Mouse (Mus musculus) fibroblast of lung, adult 2 months (primary cell): ENCODE data around the gene Rbl1.

Source experiments
- DNase-seq: peaks from one replicate; pipeline ENCODE4 v3.0.0-alpha.2; 2011; ENCODE audit warnings: low read depth

Gene Rbl1

DNA sequence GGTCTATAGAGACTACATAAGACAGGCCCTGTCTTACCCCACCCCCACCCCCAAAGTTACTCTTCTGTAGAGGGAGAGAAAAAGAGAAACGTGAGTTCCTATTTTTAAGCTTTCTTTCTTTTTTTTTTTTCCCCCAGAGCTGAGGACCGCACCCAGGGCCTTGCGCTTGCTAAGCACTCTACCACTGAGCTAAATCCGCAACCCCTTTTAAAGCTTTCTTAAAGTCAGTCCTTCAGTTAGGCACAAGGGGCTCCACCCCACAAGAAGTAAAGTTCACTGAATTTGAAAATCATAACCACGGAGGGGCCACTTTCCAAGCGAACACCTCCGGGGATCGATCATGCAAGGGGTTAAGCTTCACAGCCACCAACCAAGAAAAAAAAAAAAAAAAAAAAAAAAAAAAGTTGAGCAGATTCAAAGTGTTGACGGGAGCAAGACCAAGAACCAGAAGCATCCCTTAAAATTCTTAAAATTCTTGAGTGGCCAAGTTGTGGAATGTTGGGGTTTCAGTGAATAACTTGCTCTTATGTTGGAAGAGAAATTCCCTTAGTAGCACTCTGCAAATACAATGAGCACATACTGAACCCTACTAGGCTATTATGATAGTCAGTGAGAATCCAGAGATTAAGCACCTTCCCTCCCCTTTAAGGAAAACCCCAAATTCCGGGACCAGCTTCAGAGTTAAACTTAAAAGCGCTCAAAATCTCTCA lies 70.4 kb downstream of the Rbl1 start:
- no peak for DNase-seq

DNA sequence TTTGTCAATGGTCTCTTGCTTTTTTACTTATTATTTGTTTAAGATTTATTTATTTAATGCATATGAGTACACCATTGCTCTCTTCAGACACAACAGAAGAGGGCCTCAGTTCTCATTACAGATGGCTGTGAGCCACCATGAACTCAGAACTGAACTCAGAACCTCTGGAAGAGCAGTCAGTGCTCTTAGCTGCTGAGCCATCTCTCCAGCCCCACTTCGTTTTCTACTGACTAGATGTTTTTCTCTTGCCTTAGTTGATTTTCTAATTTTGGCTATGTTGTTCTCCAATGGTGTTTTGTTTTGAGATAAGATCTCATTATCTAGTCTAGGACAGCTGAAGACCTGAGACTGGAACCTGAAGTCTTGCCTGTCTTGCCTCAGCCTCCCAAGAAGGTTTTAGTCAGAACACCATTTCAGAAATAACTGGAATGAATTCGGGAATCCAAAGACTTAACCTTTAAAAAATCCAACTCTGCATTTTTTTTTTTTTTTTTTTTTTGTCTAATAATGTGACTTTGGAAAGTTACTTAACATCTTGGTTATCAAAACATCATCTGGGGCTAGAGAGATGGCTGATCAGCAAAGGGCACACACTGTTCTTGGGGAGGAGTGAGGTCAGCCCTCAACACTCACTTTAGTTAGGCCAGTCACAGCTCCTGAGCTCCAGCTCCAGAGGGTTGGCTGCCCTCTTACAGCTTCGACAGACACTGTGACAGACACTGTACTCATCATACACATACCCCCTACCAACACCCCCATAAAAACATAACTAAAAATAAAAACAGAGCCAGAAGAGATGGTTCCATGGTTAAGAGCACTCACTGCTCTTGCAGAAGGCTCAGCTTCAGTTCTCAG lies 71.4 kb downstream of the Rbl1 start:
- no peak for DNase-seq

DNA sequence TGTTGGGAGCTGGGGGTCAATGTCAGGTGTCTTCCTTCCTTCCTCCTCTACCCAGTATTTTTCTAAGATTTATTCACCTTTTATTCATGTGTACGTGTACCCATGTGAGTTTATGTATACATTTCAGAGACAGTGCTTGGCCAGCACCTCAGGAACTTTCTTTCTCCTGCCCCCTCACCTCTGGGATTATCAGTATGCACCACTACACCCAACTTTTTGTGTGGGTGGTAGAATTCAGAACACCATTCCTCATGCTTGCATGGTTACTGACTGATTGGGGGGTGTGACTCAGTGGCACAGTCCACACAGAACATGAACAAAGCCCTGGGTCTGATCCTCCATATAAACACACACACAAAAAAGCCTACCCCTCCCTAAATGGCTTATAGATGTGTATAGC lies 72.2 kb downstream of the Rbl1 start:
- no peak for DNase-seq

DNA sequence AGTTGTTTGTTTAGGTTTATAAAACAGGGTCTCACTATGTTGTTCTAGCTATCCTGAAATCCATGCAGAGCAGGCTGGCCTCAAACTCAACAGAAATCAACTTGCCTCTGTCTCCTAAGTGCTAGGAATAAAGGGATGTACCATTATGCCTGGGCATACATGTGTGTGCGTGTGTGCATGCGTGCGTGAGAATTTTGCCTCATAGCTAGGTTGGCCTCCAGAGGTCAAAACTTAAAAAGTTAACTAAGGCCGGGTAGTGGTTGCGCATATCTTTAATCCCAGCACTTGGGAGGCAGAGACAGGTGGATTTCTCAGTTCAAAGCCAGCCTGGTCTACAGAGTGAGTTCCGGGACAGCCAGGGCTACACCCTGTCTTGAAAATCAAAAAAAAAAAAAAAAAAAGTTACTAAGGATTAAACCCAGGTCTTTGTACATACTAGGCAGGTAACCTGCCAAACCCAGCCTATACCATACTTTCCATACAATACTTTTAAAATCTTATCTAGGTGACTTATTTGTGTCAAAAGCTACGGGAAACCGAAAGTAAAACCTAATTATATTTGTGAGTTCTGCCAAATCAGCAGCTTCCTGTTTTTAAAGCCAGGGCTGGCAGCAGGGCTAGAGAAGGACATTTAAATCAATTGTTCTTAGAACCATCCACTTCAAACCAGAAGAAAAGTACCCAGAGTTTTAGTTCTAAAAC lies 73.4 kb downstream of the Rbl1 start:
- peak; percentile 33 for DNase-seq

DNA sequence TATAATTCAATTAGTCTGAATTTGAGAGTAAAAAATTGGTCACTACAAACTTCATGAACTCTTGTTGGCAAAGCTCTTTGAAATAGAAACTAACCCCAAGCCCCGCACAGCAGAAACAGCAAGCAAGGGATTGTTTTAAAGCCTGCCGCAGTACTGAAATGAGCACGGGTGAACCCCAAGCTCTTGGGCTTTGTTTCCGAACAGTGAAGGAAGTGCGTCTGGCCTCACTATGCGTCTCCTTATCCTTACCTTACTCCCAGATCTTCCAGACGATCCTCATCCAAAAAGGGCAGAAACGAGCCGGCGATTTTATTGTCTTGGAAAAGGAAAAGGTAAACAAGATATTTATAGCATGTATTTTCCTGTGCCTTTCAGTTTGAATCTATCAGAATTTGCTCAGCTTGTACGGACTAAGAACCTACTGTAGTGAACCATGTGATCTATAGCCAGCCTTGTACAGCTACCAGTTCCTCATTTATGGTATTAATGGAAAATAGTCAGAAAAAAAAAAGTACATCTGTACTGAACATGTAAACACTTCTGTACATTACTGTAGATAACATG lies 74.7 kb downstream of the Rbl1 start:
- DNase-seq = no peak

DNA sequence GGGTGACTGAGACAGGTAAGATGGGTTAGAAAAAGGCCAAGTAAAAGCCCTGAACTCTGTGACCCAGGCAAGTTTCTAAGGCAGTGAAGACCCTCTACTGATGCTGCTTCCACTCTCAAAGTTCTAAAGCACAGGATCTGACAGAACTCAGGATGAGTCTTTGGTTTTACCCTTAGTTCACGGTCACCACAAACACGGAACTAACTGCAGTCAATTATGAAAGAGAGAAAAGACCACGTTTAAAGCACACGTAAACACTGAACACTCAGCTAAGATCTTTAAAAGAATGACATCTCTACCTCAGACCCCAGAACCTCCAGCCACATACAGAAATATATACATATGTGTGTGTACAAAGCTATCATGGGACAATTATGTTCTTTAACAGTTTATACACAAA lies 75.2 kb downstream of the Rbl1 start:
- DNase-seq = no peak

DNA sequence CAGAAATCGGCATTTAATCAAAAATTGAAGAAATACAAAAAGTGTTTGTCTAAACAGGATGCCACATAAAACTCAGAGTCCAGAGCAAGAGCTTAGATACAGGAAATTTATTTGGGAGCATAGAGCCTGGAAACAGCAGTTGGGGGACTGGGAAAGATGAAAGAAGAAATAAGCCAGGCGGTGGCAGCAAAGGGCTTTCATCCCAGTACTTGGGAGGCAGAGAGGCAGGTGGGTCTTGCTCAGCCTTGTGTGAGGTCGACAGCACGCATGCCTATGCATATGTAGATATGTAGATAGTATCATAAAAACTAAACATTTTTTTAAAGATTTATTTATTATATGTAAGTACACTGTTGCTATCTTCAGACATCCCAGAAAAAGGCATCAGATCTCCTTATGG lies 76.3 kb downstream of the Rbl1 start:
- no peak for DNase-seq

DNA sequence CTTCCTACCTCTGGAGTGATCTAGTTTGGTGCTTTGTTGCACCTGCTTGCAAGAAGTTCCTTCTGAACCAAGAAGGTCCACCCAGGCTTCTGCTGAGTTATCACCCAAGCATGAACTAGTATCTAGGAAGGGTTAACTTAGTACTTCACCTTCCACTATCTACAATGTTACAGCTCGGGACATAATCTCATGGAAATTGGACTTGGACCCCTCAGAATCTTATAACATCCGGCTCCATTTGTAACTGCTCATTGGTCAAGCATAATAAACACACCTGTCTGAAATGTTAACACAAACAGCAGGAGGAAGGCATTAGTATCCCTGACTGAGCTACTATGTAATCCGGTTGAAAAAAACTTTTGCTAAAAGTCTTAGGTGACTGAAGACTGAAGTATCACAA lies 77.0 kb downstream of the Rbl1 start:
- no peak for DNase-seq

DNA sequence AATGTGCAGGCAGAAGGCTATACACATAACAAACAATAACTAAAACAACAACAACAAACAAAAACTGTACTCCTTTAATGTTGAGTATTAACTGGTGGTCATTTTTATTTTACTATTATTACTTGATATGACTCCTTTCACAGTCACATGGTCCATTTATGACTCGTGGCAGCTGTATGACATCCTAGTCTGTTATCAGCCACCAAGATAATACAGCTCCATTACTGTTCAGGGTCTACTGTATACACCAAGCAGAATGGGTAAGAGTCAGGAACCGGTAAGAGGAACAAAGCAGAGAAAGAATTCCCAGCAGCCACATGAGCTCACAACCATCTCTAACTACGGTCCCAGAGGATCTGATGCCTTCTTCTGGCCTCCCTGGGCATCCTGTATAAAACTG lies 79.1 kb downstream of the Rbl1 start:
- no peak for DNase-seq

DNA sequence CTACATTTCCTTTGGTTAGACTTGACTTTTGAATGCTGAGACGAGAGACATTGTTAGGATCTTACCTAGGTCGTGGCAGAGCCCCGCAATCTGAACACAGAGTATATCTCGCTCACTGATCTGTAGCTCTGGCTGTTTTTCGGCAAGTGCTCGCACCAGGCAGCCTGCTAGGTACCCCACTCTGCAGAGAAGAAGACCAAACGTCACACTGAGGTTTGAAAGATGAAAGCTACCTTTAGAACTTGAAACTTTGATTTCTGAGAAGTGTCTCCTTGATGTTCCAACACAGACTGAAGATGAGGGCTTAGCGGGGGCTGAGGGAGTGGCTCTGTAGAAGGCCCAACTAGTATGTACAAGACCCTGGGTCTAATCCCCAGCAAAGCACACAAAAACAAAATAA lies 82.6 kb downstream of the Rbl1 start:
- DNase-seq = no peak

DNA sequence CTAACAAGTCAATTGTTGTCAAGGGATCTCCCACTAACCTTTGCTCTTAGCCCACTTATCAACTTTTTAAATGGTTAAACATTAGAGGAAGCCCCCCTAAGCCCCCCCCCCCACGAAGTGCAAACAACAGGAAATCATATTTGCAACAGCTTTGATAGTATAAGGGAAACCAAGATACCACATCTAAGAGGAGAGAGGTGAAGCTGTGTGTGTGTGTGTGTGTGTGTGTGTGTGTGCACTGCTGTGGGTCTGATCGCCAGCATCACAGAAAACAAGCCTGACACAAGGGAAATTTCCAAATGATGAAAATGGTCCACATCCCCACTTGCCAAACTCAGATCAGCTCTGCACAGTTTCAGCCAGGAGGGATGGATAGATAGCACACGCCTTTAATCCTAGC lies 85.3 kb downstream of the Rbl1 start:
- no peak for DNase-seq

DNA sequence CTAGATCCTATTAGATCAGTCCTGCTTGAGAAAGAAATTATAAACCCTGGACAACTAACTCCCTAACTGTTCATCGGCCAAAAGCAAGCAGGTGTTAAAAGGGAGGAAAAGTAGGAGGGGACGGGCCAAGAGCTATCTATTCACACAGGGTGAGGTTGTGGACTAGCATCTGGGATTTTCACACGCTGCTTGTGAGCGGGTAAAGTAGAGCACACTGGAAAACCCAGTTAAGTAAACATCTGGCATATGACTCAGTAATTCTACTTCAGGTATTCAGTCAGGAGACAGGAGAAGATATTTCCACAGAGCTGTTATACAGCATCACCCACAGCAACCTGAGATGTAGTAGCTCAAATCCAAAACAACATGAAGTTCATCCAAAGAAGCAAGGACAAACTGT lies 85.8 kb downstream of the Rbl1 start:
- DNase-seq = no peak

DNA sequence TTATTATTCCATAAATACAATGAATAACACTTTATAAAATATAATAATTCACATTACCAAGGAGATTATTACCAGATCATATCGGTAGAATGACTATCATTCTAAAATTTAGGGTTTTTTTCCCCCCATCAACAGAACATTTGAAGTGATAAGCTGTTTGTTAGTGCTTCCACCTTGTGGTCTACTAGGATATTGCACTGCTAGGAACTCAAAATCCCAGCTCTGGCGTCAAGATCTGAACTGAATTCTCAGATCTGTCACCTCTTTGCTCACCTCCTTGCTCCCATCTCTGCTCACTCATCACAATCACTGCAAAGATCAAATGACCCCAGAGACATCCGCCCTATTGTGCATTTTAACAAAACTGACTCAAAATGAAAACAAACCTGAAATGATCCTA lies 87.4 kb downstream of the Rbl1 start:
- DNase-seq = peak; percentile 23

DNA sequence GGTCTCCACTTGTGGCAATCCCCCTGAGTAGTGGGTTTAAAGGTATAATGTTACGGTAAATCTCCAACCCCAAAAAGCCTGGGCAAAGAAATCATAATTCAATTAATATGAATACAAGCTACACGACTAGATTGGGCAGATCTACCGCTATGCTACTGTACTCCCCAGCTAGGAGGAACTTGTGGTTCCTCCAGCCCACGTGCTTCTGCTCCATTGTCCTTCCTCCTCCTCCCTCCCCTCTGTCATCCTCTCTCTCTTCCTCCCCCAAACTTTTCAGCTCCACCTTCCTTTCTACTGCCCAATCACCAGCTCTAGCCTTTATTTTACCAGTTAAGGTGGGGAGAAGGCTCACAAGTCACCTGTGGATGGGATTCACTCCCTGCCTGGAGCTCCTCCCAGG lies 96.1 kb downstream of the Rbl1 start:
- DNase-seq = no peak

DNA sequence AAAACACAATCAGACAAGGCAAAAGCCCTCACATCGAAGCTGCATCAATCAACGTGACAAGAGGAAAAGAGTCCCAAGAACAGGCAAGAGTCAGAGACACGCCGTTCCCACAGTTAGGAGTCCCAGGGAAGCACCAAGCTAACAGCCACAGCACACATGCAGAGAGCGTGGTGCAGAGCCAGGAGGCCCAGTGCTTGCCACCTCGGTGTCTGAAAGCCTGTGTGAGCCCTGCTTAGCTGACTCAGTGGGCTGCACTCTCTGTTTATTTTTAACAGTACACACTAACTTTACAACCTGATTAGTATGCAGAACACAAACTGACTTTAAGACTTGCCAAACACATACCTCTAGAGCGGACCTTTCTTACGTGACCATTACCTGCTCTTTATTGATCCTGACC lies 99.9 kb downstream of the Rbl1 start:
- DNase-seq = no peak

DNA sequence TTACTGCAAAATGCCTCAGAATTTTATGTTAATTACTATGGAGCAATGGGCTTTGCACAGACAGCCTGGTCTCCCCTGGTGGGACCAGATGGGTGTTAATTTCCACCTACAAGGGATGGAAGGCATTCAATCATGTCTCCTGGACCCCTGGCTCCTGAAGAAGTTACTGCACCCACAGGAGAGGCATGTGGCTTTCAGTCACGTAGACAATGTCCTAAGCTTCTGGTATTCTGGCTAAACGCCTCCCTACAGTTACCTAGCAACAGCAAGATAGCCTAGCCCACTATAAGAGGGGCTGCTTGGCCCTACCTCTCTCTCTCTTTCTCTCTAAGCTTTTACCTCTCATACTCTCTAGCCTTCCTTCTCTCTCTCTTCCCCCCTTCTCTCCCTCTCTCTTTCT lies 102.1 kb downstream of the Rbl1 start:
- DNase-seq = no peak

DNA sequence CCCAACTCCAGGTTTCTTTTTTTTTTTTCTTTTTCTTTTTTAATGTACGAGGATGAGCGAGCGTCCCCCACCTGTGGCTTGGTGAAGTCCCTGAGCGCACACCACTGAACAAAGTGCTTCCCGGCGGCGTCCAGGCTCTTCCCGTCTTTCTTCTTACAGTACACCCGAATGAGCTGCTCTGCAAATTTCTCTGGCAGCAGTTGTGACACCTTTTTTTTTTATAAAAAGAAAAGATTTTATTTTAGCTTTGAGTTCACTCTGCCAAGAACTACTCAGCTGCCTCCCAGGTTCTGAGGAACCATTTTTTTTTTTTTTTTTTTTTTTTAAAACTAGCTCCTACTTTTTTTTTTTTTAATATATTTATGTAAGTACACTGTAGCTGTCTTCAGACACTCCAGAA lies 102.7 kb downstream of the Rbl1 start:
- DNase-seq = no peak

DNA sequence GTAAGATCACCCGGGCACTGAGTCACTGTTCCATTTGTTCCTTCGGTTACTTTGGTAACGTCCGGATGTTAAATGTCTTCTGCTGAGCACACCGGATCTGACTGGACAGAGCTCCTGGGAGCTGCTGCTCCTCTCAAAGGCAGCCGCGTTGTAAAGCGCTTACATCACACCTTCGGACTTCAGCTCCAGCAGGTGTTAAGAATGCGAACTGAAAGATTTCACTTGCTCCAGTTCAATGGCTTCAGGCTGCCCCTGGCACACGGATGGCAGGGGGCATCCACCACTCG lies 104.1 kb downstream of the Rbl1 start:
- no peak for DNase-seq

DNA sequence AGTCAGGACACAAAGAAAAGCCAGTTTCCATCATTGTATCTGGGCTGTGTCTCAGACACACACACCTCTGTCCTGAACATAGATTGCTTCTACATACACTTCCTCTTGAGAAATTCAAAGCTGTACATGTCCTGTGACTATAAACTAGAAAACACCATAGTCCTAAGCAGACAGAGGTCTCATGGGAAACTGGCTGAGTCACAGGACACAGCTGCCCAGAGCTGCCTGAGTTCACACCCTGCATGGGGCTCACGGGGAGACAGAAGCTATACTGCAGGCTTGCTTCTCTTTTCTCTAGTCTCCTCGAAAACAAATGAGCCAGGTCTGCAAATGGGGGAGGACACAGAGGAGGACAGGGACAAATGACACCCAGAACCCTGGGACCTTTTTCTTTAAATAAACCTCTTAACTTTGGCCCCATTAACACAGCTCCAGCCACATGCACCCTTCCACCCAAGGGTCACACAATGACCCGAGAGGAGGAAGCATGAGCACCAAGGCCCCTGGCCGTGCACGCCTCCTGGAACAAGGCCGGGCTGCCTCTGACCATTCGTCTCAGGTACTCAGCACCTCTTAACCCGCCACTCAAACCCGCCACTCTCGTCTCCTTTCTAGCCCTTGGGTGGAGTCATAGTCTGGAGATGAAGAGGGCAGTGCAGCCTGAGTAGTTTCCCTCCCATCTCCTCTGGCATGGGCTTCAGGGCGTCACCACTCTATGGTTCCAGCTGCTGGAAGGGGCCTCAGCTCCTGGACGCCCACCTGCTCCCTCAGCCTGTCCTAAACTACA lies 104.6 kb downstream of the Rbl1 start:
- no peak for DNase-seq
